Mouse (Mus musculus): ENCODE data around the gene Ppard.

Ppard gene

GRCm38 (mm10) chr17:28345882-28346281, 113.4 kb downstream of the Ppard start:
- no peak for DNase-seq

GRCm38 (mm10) chr17:28347327-28347726, 114.8 kb downstream of the Ppard start:
- no peak for DNase-seq

GRCm38 (mm10) chr17:28348211-28348610, 115.7 kb downstream of the Ppard start:
- no peak for DNase-seq

GRCm38 (mm10) chr17:28349264-28349880, 116.9 kb downstream of the Ppard start:
- no peak for DNase-seq

DNA sequence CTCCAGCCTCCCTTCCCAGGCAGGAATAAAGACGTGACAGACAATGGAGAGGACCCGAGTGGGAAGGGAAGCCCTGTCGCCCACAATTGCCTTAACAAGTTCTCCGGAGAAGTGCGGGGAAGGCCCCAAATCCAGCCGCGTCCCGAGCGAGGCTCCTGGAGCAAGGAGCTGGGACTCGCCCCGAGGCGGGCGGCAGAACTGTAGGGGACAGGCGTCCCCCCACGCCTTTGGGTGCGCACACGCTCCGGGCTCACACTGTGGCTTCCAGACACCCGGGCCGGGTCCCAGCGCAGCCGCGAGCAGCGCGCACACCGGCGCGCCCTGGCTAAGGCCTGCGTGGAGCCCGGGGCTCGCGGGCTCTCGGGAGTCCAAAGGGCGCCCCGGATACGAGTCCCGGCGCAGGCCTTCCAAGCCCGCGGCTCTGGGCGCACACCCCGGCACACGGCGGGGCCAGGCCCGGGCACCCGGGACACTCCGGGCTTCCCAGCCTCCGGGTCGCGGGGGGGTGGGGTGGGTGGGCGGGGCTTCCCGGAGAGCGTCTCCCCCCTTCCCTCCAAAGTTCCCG, 117.5 kb downstream of the Ppard start:
- DNase-seq: no peak

GRCm38 (mm10) chr17:28350466-28351352, 118.2 kb downstream of the Ppard start, which contains the start of gene Tead3:
Gene Tead3, minus strand, starts transcription at chr17:28350817.
- DNase-seq: no peak
